Mouse (Mus musculus): Measurements from ENCODE around the gene Tbc1d2b.

- TF ChIP-seq CTCF (IDR thresholded peaks at IDR 0.05; ENCODE audit: control insufficient read depth, insufficient read depth, insufficient read length) (no peak), FOSL1 (IDR thresholded peaks at IDR 0.05; ENCODE audit: insufficient read depth, low read length, poor library complexity, severe bottlenecking) (no peak), MAX (IDR thresholded peaks at IDR 0.05) (no peak)
Measured at GRCm38 (mm10) chr9:90260079-90260478, 10.5 kb downstream of the Tbc1d2b start.
